Mouse (Mus musculus) ES-Bruce4 (cell line): ENCODE results near the gene Itga9.

ENCODE experiments used
- CTCF ChIP-seq: IDR thresholded peaks from one replicate; pipeline ENCODE4 v1.8.1; 2011; ENCODE audit warnings: low read depth, low read length
- EP300 ChIP-seq: IDR thresholded peaks from 2 replicates; pipeline ENCODE4 v1.6.1; 2011; ENCODE audit warnings: low read depth, low read length; ENCODE audit not compliant: insufficient read depth

GRCm38 (mm10) chr9:118920798-118921515, 314.5 kb downstream of the Itga9 start:
- peak; percentile 97 for TF ChIP-seq CTCF
- TF ChIP-seq EP300, result peak; percentile 44; the same call in 1 of the 2 replicates
